Mouse (Mus musculus) activated CD4-positive, CD25-positive, alpha-beta regulatory T cell, adult 9 weeks (primary cell): Measurements from ENCODE around the gene Akap10. TPM values are rescaled to one million over a fixed set of nuclear protein-coding genes. Genes with fewer than 3 reads are reported as not detected.

Source experiments
- polyA plus RNA-seq: library from polyadenylated mRNA; unstranded; fragments of 100-300 nt; shearing (Covaris generic); gene quantifications from one replicate; pipeline ENCODE4 v1.2.1, GENCODE M21; 2017

Akap10 gene
- 56.9 TPM for polyA plus RNA-seq

GRCm38 (mm10) chr11:61930098-61930517 is at the start of gene Akap10:
TSS of gene Akap10 (minus strand) at chr11:61930252.

GRCm38 (mm10) chr11:61956572-61957295 is 26.7 kb upstream of the Akap10 start, which contains the start of gene Specc1:
TSS of gene Specc1 (plus strand) at chr11:61956763.

GRCm38 (mm10) chr11:61854988-61855411 is 75.1 kb downstream of the Akap10 start, which contains the start of gene Ulk2:
TSS of gene Ulk2 (minus strand) at chr11:61855073.

Other genes starting within 250 kb of the Akap10 start
- gene Fam83g, start 246.2 kb downstream of the Akap10 start, polyA plus RNA-seq: 3.7 TPM
- gene Slc5a10, start 209.4 kb downstream of the Akap10 start, polyA plus RNA-seq: 0.22 TPM
- 34.7 TPM for gene Prpsap2, start 168.2 kb downstream of the Akap10 start, polyA plus RNA-seq
- gene Ulk2, start 75.2 kb downstream of the Akap10 start, polyA plus RNA-seq: 3.1 TPM
- gene Specc1, start 26.5 kb upstream of the Akap10 start, polyA plus RNA-seq: 3.4 TPM